Mouse (Mus musculus) midbrain, embryonic 16.5 days (tissue): Measurements from ENCODE around the gene Tlx2. TPM values are rescaled to one million over a fixed set of nuclear protein-coding genes. Genes with fewer than 3 reads are reported as not detected.

Experiments
- ATAC-seq: fragments of 200-750 bp; cut with Nextera tagmentation; 2 replicates; pipeline ENCODE4 v1.8.0; 2017; ENCODE audit warnings: moderate TSS enrichment
- H3K27ac ChIP-seq: fragments of 300-500 bp; sonication (generic); 2 replicates; pipeline ENCODE4 v1.5.1; 2014; ENCODE audit warnings: mild to moderate bottlenecking, low read length, mixed read lengths
- H3K27me3 ChIP-seq: fragments of 300-500 bp; sonication (generic); 2 replicates; pipeline ENCODE4 v1.6.1; 2014; ENCODE audit warnings: low read depth, low read length, mixed read lengths; ENCODE audit not compliant: control insufficient read depth, insufficient read depth
- H3K36me3 ChIP-seq: fragments of 300-500 bp; sonication (generic); 2 replicates; pipeline ENCODE4 v1.6.1; 2014; ENCODE audit warnings: mild to moderate bottlenecking, low read length, moderate library complexity, mixed read lengths; ENCODE audit not compliant: control insufficient read depth, insufficient read depth
- H3K4me1 ChIP-seq: fragments of 300-500 bp; sonication (generic); 2 replicates; pipeline ENCODE4 v1.6.1; 2014; ENCODE audit warnings: mild to moderate bottlenecking, low read length, mixed read lengths; ENCODE audit not compliant: control insufficient read depth, insufficient read depth
- H3K4me2 ChIP-seq: fragments of 300-500 bp; sonication (generic); 2 replicates; pipeline ENCODE4 v1.6.1; 2014; ENCODE audit warnings: mild to moderate bottlenecking, low read length, mixed read lengths
- H3K4me3 ChIP-seq: fragments of 300-500 bp; sonication (generic); 2 replicates; pipeline ENCODE4 v1.5.1; 2014; ENCODE audit warnings: low read depth, mild to moderate bottlenecking, low read length, moderate library complexity, mixed read lengths
- H3K9ac ChIP-seq: fragments of 300-500 bp; sonication (generic); 2 replicates; pipeline ENCODE4 v1.6.1; 2014; ENCODE audit warnings: low read depth, low read length, mixed read lengths
- H3K9me3 ChIP-seq: fragments of 300-500 bp; sonication (generic); replicated peaks from 2 replicates; pipeline ENCODE4 v1.6.1; 2014; ENCODE audit warnings: mild to moderate bottlenecking, low read length, mixed read lengths; ENCODE audit not compliant: control insufficient read depth, poor library complexity, severe bottlenecking
- WGBS: fragments of 180-500 bp; shearing (Covaris S2); extraction: QIAGEN DNeasy Blood & Tissue Kit; methylation state at CpG from one replicate; pipeline ENCODE4 v1.1.7; 2014; 5-methylcytosine and 5-hydroxymethylcytosine counted together
- microRNA counts: library from miRNA; unstranded; fragments of <30 nt; microRNA quantifications from one replicate; lab custom pipeline; 2016
- microRNA-seq: library from miRNA; unstranded; fragments of <30 nt; microRNA quantifications from one replicate; pipeline ENCODE4, GENCODE M21; 2017
- polyA plus RNA-seq: library from polyadenylated mRNA; unstranded; fragments of >200 nt; fragmentation: Nextera tagmentation; extraction: Ambion mirVana; gene quantifications from 2 replicates; pipeline ENCODE4 v1.2.1, GENCODE M21; 2015

Tlx2 gene
- polyA plus RNA-seq, 1 experiment from 2014 or later, result not detected

DNA sequence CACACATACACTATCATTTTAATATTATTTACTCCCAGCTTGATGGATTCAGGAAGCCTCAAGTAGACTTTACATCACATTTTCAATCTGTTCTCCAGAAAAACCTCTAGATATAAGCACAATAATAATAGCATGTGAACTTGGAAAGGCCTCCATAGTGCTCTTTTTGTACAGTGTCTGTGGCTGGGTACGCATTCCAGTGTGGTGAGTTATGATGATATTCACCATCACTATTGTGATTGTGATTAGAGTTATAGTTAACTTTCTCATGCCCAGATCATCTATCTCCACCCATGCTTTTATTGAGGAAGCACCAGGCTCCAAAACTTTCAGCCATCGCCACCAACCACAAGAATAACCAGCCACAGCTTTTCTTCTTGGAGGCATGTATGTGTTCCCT lies 46.3 kb downstream of the Tlx2 start:
- Histone ChIP-seq H3K9me3 (no peaks in the 10 kb centered on the region), H3K4me2 (no peak overlapping the region), H3K4me1 (no peaks in the 10 kb centered on the region), H3K27ac (no peak overlapping the region), H3K36me3 (no peaks in the 10 kb centered on the region), H3K9ac (no peak overlapping the region), H3K27me3 (no peaks in the 10 kb centered on the region; the same call in 1 of the 2 replicates), H3K4me3 (no peak overlapping the region)
- ATAC-seq, result no peak
- WGBS, result 93% methylated on average over 2 of the region's 2 CpGs

DNA sequence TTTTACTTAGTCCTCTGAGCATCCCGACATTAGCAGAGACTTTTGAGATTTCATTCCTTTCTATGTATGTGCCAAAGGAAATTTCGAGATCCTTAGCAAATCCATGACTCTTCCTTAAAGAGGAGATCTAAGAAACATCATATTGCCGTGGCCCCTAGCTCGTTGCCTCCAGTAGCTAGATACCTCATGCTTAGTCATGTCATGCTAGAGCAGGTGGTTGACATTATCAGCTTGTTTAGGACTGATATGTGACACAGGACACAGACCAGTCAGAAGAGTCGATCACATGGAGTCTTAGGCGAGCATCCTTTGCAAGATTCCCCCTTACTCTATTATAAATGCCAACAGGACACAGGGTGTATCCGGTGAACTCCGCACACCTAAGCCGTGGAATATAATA lies 47.1 kb downstream of the Tlx2 start:
- Histone ChIP-seq H3K9me3 (no peaks in the 10 kb centered on the region), H3K27me3 (no peaks in the 10 kb centered on the region; the same call in 1 of the 2 replicates), H3K4me1 (no peaks in the 10 kb centered on the region), H3K36me3 (no peaks in the 10 kb centered on the region), H3K4me2 (no peak overlapping the region), H3K9ac (no peak overlapping the region), H3K27ac (no peak overlapping the region), H3K4me3 (no peak overlapping the region)
- 92% methylated on average over 9 of the region's 9 CpGs for WGBS
- ATAC-seq, result no peak

DNA sequence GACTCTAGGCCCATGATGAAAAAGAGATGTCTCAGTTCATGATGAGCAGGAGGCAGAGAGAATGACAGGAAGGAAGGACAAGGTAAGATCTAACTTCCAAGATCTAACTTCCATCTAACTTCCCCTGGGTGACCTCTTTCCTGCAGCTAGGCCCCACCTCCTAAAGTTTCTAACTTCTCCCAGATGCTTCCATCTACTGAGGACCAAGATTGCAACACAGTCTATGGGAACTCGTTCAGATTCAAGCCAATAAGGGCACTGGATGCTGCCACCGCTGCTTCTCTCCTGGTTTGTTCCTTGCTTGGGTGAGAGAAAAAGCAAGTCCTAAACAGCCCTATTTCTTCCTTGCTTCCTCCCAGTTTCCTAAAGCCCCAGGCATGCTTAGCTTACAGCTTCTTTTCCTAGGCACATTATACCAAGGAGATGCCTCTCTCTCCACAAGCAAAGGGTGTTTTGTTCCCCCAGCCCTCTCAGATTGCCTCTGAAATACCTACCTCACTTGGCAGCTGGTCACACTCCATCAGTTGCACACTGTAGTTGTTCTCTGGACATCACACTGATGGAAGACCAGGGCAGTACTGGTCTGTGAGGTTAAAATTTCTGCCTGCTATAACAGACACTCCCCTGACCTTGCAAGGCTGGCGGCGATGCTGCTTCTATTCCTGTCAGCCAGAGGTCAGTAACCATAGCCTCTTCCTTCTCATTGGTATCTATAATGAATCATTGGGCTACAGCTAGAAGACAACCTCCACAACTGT lies 49.1 kb downstream of the Tlx2 start:
- H3K27me3 ChIP-seq, result no peaks in the 10 kb centered on the region; the same call in 1 of the 2 replicates
- ATAC-seq, result no peak
- no peak overlapping the region for H3K4me2 ChIP-seq
- no peak overlapping the region for H3K9ac ChIP-seq
- no peak overlapping the region for H3K4me3 ChIP-seq
- H3K36me3 ChIP-seq, result no peaks in the 10 kb centered on the region
- H3K9me3 ChIP-seq, result no peaks in the 10 kb centered on the region
- no peak overlapping the region for H3K27ac ChIP-seq
- H3K4me1 ChIP-seq, result no peaks in the 10 kb centered on the region
- 77% methylated on average over 4 of the region's 4 CpGs for WGBS

DNA sequence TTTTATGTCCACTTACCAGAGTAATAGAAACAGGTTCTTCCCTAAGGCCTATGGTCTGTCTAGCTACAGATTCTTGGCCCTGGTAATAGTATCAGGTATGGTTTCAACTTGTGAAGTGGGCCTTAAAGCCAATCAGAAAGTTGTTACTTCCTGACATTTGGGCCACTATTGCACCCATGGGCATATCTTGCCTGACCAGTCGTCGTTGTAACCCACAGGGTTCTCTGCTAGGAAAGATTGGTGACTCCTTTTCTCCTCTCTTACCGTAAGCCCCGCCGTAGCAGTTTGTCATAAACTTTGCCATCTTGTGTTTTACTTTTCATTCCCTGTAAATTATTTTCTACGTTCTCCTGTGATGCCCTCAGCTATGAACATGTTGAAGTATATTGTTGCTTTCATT lies 50.0 kb downstream of the Tlx2 start:
- H3K4me3 ChIP-seq, result no peak overlapping the region
- no peak overlapping the region for H3K27ac ChIP-seq
- no peaks in the 10 kb centered on the region; the same call in 1 of the 2 replicates for H3K27me3 ChIP-seq
- no peaks in the 10 kb centered on the region for H3K4me1 ChIP-seq
- H3K4me2 ChIP-seq, result no peak overlapping the region
- H3K9me3 ChIP-seq, result no peaks in the 10 kb centered on the region
- 94% methylated on average over 6 of the region's 6 CpGs for WGBS
- ATAC-seq, result no peak
- no peaks in the 10 kb centered on the region for H3K36me3 ChIP-seq
- H3K9ac ChIP-seq, result no peak overlapping the region

DNA sequence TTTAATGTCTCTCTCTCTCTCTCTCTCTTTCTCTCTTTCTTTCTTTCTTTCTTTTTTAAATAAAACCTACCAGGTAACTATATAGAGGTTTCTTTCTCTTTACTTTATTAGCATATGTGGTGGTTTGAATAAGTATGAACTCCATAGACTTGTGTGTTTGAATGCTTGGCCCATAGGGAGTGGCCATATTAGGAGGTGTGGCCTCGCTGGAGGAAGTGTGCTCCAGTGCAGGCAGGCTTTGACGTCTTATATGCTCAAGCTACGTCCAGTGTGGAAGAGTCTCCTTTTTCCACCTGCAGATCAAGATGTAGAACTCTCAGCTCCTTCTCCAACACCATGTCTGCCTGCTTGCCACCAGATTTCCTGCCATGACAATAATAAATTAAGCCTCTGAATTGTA lies 51.0 kb downstream of the Tlx2 start:
- Histone ChIP-seq H3K4me1 (no peaks in the 10 kb centered on the region), H3K27me3 (no peaks in the 10 kb centered on the region; the same call in 1 of the 2 replicates), H3K4me2 (no peak overlapping the region), H3K9me3 (no peaks in the 10 kb centered on the region), H3K27ac (no peak overlapping the region), H3K4me3 (no peak overlapping the region), H3K36me3 (no peaks in the 10 kb centered on the region), H3K9ac (no peak overlapping the region)
- 74% methylated on average over 3 of the region's 3 CpGs for WGBS
- no peak for ATAC-seq

MicroRNAs encoded within 50 kb of the gene (microRNA counts, 519-probe panel; counts per million panel counts)
- microRNA mmu-miR-3470a+mmu-miR-3470b (lab: Ali Mortazavi, UCI), result 1,911 counts per million, percentile 42 among the panel's probes with 10 or more counts

Small RNA genes within 50 kb of the gene (microRNA-seq; reads per million reads assigned to microRNA genes)
- gene Mir3470a (not detected), gene Mir7040 (not detected)

Other genes starting within 250 kb of the Tlx2 start
- gene Sema4f, start 130.5 kb downstream of the Tlx2 start, polyA plus RNA-seq, result 18.9 and 20.3 TPM in 2 replicates
- not detected in 2 replicates for gene M1ap, start 123.4 kb downstream of the Tlx2 start, polyA plus RNA-seq
- gene Dok1, start 36.8 kb downstream of the Tlx2 start, polyA plus RNA-seq, result 1.7 and 1.8 TPM in 2 replicates
- gene Loxl3, start 36.1 kb downstream of the Tlx2 start, polyA plus RNA-seq, result 5.1 and 7.5 TPM in 2 replicates
- gene Aup1, start 15.8 kb downstream of the Tlx2 start, polyA plus RNA-seq, result 176 and 184 TPM in 2 replicates
- 76.1 and 87.8 TPM in 2 replicates for gene Htra2, start 15.0 kb downstream of the Tlx2 start, polyA plus RNA-seq
- 0.30 and 0.37 TPM in 2 replicates for gene Dqx1, start 12.4 kb downstream of the Tlx2 start, polyA plus RNA-seq
- 50.4 and 52.5 TPM in 2 replicates for gene Pcgf1, start 7.6 kb upstream of the Tlx2 start, polyA plus RNA-seq
- gene Lbx2, start 16.1 kb upstream of the Tlx2 start, polyA plus RNA-seq, result not detected in 2 replicates
- gene Ccdc142, start 31.3 kb upstream of the Tlx2 start, polyA plus RNA-seq, result 5.2 and 5.9 TPM in 2 replicates
- 5.3 and 5.9 TPM in 2 replicates for gene Gm42688, start 31.3 kb upstream of the Tlx2 start, polyA plus RNA-seq
- gene Mrpl53, start 38.7 kb upstream of the Tlx2 start, polyA plus RNA-seq, result 113 and 115 TPM in 2 replicates
- gene Mogs, start 45.2 kb upstream of the Tlx2 start, polyA plus RNA-seq, result 20.9 and 21.6 TPM in 2 replicates
- 148 and 163 TPM in 2 replicates for gene Wbp1, start 51.3 kb upstream of the Tlx2 start, polyA plus RNA-seq
- 13.3 and 14.5 TPM in 2 replicates for gene Ino80b, start 55.1 kb upstream of the Tlx2 start, polyA plus RNA-seq
- 10.7 TPM in 2 replicates for gene Rtkn, start 65.2 kb upstream of the Tlx2 start, polyA plus RNA-seq
- 20.1 and 22.9 TPM in 2 replicates for gene Wdr54, start 86.1 kb upstream of the Tlx2 start, polyA plus RNA-seq
- 11.4 and 16.3 TPM in 2 replicates for gene 1700003E16Rik, start 86.1 kb upstream of the Tlx2 start, polyA plus RNA-seq
- gene Dctn1, start 95.6 kb upstream of the Tlx2 start, polyA plus RNA-seq, result 161 and 164 TPM in 2 replicates
- 0.40 and 0.49 TPM in 2 replicates for gene Slc4a5, start 149.5 kb upstream of the Tlx2 start, polyA plus RNA-seq